Mouse (Mus musculus): Measurements from ENCODE around the gene Thpo.

DNA sequence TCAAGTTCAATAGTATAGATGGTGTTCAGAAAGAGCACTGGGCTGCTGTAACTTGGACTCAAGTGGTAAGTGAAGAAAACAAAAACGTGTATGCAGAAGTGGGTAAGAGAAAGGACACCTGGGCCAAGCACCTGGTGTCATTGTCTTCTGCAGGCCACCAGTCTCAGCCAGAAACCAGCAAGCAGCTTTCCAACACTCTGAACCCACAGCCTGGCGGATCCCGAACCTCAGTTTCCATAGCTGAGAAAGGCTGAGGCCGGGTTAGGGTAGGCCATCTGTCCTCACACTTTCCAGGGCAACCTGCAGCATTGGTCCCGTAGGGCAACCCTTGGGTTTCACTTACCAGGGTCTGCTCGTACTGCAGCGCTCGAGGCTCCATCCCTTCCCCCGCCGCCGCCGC lies 18.7 kb downstream of the Thpo start:
- no peak for TF ChIP-seq CTCF (IDR thresholded peaks at IDR 0.05; ENCODE audit: extremely low read depth, insufficient read depth, insufficient read length, insufficient replicate concordance)
- no peak for TF ChIP-seq POLR2A (IDR thresholded peaks at IDR 0.05; ENCODE audit: low read depth, low read length)

Measured in spleen, adult 2 months (tissue).